Mouse (Mus musculus): ENCODE data around the gene Adora1. TPM values are rescaled to one million over a fixed set of nuclear protein-coding genes. Genes with fewer than 3 reads are reported as not detected.

Adora1 gene
- polyA plus RNA-seq, 1 experiment from 2014 or later: 0.08 TPM

DNA sequence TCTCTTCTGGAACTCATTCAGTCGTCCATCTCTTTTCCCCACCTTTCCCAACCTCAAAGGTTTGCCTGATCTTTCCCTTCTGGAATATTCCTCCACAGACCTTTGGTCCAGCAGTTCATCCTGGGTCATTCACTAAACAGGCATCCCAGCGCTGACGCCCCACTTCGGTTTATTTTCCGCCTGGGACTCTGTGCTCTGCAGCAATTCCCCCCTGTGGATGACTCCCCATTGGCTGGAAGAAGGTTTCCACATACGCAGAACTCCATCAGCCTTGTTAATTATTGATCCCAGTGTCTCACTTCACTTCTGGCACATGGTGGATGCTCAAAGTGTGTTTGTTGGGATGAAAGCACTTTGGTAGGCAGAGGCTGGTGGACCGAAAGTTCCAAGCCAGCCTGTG is 71.8 kb downstream of the Adora1 start:
- H3K36me3 ChIP-seq (ENCODE audit: control insufficient read depth, insufficient read depth, low read length): no peaks in the 10 kb centered on the region
- H3K27ac ChIP-seq (ENCODE audit: low read depth, low read length): no peak overlapping the region
- no peaks in the 10 kb centered on the region; the same call in 1 of the 2 replicates for H3K27me3 ChIP-seq (ENCODE audit: control insufficient read depth, insufficient read depth, low read length)
- no peaks in the 10 kb centered on the region for H3K9me3 ChIP-seq (ENCODE audit: control insufficient read depth, low read length)
- DNase-seq (ENCODE audit: low spot score, missing footprints): peak; percentile 62
- no peak overlapping the region for H3K4me2 ChIP-seq
- no peak overlapping the region for H3K4me3 ChIP-seq (ENCODE audit: low read depth, low read length)
- ATAC-seq (ENCODE audit: low FRiP score): no peak
- H3K9ac ChIP-seq (ENCODE audit: low read length): no peak overlapping the region
- H3K4me1 ChIP-seq (ENCODE audit: control insufficient read depth, insufficient read depth, low read length): no peaks in the 10 kb centered on the region
- 91% methylated on average over 7 of the region's 7 CpGs for WGBS

DNA sequence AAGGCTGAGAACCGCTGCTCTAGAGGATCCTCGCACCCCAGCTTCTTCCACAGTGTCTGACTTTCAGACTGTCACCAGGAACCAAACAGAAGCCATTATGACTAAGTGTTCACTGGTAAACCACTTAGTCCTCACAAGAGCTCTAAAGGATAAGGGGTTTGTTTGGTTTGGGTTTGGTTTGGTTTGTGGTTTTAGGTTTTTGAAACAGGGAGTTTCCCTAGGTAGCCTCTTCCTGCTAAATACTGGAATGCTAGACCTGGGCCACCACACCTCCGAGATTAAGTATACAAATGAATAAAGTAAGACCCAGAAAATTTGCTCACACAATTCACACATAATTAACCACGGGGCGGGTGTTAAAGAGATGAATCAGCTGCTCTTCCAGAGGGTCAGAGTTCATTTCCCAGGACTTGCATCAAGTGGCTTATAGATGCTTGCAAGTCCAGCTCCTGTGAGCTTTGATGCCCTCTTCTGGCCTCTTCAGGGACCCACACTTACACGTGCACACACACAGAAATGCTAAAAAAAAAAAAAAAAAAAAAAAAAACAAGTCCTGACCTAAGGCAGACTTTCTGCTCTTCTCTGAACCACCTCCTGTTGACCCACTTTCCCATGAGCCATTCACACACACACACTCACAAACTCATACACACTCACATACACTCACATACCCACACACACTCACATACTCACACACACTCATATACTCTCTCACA is 72.6 kb downstream of the Adora1 start:
- Histone ChIP-seq H3K27me3 (ENCODE audit: control insufficient read depth, insufficient read depth, low read length) (no peaks in the 10 kb centered on the region; the same call in 1 of the 2 replicates), H3K9ac (ENCODE audit: low read length) (no peak overlapping the region), H3K4me3 (ENCODE audit: low read depth, low read length) (no peak overlapping the region), H3K4me2 (no peak overlapping the region), H3K36me3 (ENCODE audit: control insufficient read depth, insufficient read depth, low read length) (no peaks in the 10 kb centered on the region), H3K27ac (ENCODE audit: low read depth, low read length) (no peak overlapping the region), H3K4me1 (ENCODE audit: control insufficient read depth, insufficient read depth, low read length) (no peaks in the 10 kb centered on the region), H3K9me3 (ENCODE audit: control insufficient read depth, low read length) (no peaks in the 10 kb centered on the region)
- DNase-seq (ENCODE audit: low spot score, missing footprints) (peak; percentile 54), ATAC-seq (ENCODE audit: low FRiP score) (no peak)
- WGBS: 80% methylated on average over 6 of the region's 6 CpGs

DNA sequence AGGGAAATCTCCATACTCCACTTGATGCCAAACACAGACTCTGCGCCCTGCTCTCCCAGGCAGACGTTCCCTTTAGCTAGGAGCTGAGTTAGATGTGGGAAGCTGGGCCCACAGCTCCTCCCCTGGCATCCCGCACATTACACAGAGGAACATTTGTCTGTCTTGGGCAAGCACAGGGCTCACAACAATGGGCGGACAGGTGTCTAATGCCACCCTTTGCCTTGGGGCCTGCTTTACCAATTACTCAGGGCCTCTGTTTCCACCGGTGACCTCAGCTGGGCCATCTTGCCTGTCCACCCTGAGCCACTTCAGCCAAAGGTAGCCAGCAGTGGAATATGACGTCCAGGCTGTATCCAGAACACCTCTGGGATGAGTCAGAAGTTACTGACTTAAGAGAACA is 73.8 kb downstream of the Adora1 start:
- 75% methylated on average over 6 of the region's 6 CpGs for WGBS
- Histone ChIP-seq H3K4me2 (no peak overlapping the region), H3K9me3 (ENCODE audit: control insufficient read depth, low read length) (no peaks in the 10 kb centered on the region), H3K4me3 (ENCODE audit: low read depth, low read length) (no peak overlapping the region), H3K36me3 (ENCODE audit: control insufficient read depth, insufficient read depth, low read length) (no peaks in the 10 kb centered on the region), H3K27me3 (ENCODE audit: control insufficient read depth, insufficient read depth, low read length) (no peaks in the 10 kb centered on the region; the same call in 1 of the 2 replicates), H3K27ac (ENCODE audit: low read depth, low read length) (no peak overlapping the region), H3K9ac (ENCODE audit: low read length) (no peak overlapping the region), H3K4me1 (ENCODE audit: control insufficient read depth, insufficient read depth, low read length) (no peaks in the 10 kb centered on the region)
- ATAC-seq (ENCODE audit: low FRiP score) (no peak), DNase-seq (ENCODE audit: low spot score, missing footprints) (peak; percentile 54)

DNA sequence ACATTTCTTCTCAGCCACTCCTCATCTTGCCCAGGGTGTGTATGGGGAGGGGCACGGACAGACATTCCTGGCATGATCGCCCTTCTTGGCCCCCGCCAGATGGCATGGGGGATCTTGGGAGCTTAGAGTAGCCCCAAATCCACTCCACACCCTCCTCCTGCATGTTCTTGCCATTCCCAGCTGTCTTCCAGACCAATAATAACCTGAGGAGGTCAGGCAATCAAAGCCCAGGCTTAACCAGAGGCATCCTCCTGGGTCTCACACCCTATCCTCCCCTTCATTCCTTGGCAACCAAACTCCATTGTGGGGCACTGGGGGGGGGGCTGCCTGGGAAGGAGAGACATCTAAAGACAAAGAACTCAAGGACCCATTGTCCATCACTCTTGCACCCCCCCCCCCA is 74.8 kb downstream of the Adora1 start:
- Histone ChIP-seq H3K36me3 (ENCODE audit: control insufficient read depth, insufficient read depth, low read length) (no peaks in the 10 kb centered on the region), H3K27ac (ENCODE audit: low read depth, low read length) (no peak overlapping the region), H3K4me3 (ENCODE audit: low read depth, low read length) (no peak overlapping the region), H3K27me3 (ENCODE audit: control insufficient read depth, insufficient read depth, low read length) (no peaks in the 10 kb centered on the region; the same call in 1 of the 2 replicates), H3K9me3 (ENCODE audit: control insufficient read depth, low read length) (no peaks in the 10 kb centered on the region), H3K4me2 (no peak overlapping the region), H3K4me1 (ENCODE audit: control insufficient read depth, insufficient read depth, low read length) (no peaks in the 10 kb centered on the region), H3K9ac (ENCODE audit: low read length) (no peak overlapping the region)
- no peak for ATAC-seq (ENCODE audit: low FRiP score)
- 81% methylated on average over 3 of the region's 3 CpGs for WGBS
- peak; percentile 82 for DNase-seq (ENCODE audit: low spot score, missing footprints)

DNA sequence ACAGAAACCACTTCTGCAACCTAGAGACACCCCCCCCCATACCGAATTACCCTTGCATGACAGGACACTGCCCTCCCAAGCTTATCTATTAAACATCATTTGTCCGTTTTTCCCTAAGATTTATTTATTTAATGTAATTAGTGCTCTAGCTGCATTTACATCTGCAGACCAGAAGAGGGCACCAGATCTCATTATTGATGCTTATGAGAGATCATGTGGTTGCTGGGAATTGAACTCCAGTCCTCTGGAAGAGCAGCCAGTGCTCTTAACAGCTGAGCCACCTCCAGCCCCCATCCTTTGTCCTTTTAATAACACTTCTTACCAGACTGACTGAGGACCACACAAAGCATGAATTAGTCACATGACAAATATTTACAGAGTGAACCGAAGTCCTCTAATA is 80.6 kb downstream of the Adora1 start:
- WGBS: 56% methylated on average over 3 of the region's 3 CpGs
- ATAC-seq (ENCODE audit: low FRiP score) (no peak), DNase-seq (ENCODE audit: low spot score, missing footprints) (peak; percentile 81)

DNA sequence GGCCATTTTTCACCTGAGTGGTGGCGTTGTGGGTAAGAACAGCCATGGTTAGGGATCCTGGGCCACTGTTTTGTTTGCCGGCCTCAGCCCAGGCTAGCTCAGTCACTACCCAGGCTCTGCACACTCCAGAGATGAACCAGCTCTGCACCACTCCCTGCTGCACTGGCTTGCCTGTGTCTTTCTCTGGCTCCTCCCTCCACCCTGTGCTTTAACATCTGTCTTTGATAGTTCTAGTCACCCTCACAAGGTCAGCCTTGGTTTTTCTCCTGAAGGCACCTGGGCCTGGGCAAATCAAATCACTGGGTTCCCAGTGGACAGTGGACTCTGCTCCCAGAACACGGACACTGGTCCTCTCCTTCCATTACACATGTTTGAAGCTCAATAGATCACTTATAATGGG is 81.1 kb downstream of the Adora1 start:
- Histone ChIP-seq H3K27ac (ENCODE audit: low read depth, low read length) (no peak overlapping the region), H3K27me3 (ENCODE audit: control insufficient read depth, insufficient read depth, low read length) (no peaks in the 10 kb centered on the region), H3K4me2 (no peak overlapping the region), H3K9me3 (ENCODE audit: control insufficient read depth, low read length) (no peaks in the 10 kb centered on the region), H3K9ac (ENCODE audit: low read length) (no peak overlapping the region), H3K4me3 (ENCODE audit: low read depth, low read length) (no peak overlapping the region), H3K4me1 (ENCODE audit: control insufficient read depth, insufficient read depth, low read length) (no peaks in the 10 kb centered on the region), H3K36me3 (ENCODE audit: control insufficient read depth, insufficient read depth, low read length) (no peaks in the 10 kb centered on the region)
- peak; percentile 35 for DNase-seq (ENCODE audit: low spot score, missing footprints)
- ATAC-seq (ENCODE audit: low FRiP score): no peak
- WGBS: 90% methylated on average over 3 of the region's 3 CpGs

More for the DNA sequence above, 80.6 kb downstream of the Adora1 start:
- H3K4me3 ChIP-seq (ENCODE audit: low read depth, low read length): no peak overlapping the region
- H3K9me3 ChIP-seq (ENCODE audit: control insufficient read depth, low read length): no peaks in the 10 kb centered on the region
- no peaks in the 10 kb centered on the region; the same call in 1 of the 2 replicates for H3K27me3 ChIP-seq (ENCODE audit: control insufficient read depth, insufficient read depth, low read length)
- no peak overlapping the region for H3K9ac ChIP-seq (ENCODE audit: low read length)
- no peaks in the 10 kb centered on the region for H3K4me1 ChIP-seq (ENCODE audit: control insufficient read depth, insufficient read depth, low read length)
- no peaks in the 10 kb centered on the region for H3K36me3 ChIP-seq (ENCODE audit: control insufficient read depth, insufficient read depth, low read length)
- no peak overlapping the region for H3K4me2 ChIP-seq
- no peak overlapping the region for H3K27ac ChIP-seq (ENCODE audit: low read depth, low read length)

DNA sequence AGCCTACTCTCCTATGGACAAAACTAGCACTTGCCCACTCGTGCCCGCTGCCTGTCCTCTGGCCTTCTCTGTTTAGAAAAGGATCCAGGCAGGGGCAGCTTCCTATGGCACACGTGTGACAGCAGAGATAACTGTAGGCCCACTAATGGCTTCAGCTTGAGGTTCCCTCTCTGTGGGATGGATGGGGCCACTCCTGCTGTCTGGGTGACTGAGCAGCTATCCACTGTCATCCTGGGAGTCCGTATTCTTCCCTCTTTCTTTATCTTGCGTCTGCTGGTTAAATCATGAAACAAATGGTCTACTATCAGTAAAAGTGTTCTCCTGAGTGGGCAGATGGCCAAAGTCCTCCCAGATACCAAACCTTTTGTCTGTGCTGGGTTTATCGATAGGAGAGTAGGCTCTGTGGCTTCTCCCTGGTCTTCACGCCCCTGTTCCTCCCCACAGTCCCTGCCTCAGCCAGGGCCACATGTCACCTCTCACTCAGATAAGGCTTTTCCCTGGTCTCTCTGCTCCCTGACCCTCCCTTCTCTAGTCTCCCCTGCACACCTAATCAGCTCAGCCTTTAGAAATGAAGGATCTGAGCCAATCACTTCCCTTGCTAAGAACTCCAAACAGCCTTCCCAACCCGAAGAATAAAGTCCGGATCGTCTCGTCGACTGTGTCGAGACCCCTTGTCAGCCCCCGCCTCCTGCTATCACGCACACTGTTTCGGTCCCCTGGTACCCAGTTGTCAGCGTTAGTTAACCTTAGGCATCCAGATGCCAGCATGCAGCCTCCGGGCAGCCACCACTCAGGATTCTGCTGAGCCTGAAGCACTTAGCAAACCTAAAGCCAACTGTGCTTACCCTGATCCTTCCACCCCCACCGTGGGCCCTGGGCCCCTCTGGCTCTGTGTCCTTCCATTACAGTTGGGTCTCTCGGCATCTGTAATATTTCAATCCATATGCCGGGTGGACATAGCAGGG is 82.3 kb downstream of the Adora1 start:
- Histone ChIP-seq H3K9ac (ENCODE audit: low read length) (no peak overlapping the region), H3K4me2 (no peak overlapping the region), H3K27ac (ENCODE audit: low read depth, low read length) (no peak overlapping the region), H3K4me3 (ENCODE audit: low read depth, low read length) (no peak overlapping the region), H3K36me3 (ENCODE audit: control insufficient read depth, insufficient read depth, low read length) (no peaks in the 10 kb centered on the region), H3K9me3 (ENCODE audit: control insufficient read depth, low read length) (no peaks in the 10 kb centered on the region), H3K27me3 (ENCODE audit: control insufficient read depth, insufficient read depth, low read length) (no peaks in the 10 kb centered on the region), H3K4me1 (ENCODE audit: control insufficient read depth, insufficient read depth, low read length) (no peaks in the 10 kb centered on the region)
- WGBS: 78% methylated on average over 21 of the region's 21 CpGs
- DNase-seq (ENCODE audit: low spot score, missing footprints) (peak; percentile 76), ATAC-seq (ENCODE audit: low FRiP score) (no peak)

DNA sequence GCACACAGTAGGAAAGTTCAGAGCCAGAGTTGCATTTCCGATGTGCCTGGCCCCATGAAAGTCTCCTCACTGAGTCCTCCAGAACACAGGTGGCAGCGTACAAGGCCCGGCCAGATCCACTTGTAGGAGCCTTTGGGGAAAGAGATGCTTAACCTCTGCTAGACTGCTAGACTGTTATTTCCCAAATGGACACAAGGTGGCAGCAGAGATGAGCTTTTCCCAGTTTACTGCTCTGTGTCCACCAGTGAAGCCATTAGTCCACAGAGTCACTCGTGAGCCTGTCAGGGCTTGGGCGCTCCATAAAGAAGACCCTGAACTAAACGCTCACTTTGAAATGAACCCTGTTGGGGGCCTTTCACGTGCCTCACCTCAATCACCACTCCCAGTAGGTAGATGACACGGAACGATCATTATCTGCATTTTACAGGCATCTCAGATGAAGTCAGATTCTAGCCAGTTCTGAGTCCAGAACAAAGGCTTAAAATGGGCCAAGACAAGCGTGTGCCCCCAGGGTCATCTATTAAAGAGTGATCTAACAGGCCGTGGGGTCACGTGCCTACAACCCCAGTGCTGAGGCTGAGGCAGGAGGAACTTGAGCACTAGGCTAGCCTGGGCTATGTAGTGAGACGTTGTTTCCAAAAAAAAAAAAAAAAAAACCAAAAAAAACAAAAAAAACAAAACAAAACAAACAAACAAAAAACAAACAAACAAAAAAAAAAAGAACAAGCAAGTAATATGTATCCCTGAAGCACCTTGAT is 83.4 kb downstream of the Adora1 start:
- no peak overlapping the region for H3K4me2 ChIP-seq
- DNase-seq (ENCODE audit: low spot score, missing footprints) (peak; percentile 99), ATAC-seq (ENCODE audit: low FRiP score) (peak; percentile 82)
- no peak overlapping the region for H3K9ac ChIP-seq (ENCODE audit: low read length)
- H3K27me3 ChIP-seq (ENCODE audit: control insufficient read depth, insufficient read depth, low read length): no peaks in the 10 kb centered on the region
- H3K36me3 ChIP-seq (ENCODE audit: control insufficient read depth, insufficient read depth, low read length): no peaks in the 10 kb centered on the region
- H3K4me1 ChIP-seq (ENCODE audit: control insufficient read depth, insufficient read depth, low read length): no peaks in the 10 kb centered on the region
- H3K4me3 ChIP-seq (ENCODE audit: low read depth, low read length): no peak overlapping the region
- no peaks in the 10 kb centered on the region for H3K9me3 ChIP-seq (ENCODE audit: control insufficient read depth, low read length)
- no peak overlapping the region for H3K27ac ChIP-seq (ENCODE audit: low read depth, low read length)
- WGBS: 33% methylated on average over 13 of the region's 13 CpGs
